ENCODE assay signal across 12 mouse cellular contexts in the genomic region with DNA sequence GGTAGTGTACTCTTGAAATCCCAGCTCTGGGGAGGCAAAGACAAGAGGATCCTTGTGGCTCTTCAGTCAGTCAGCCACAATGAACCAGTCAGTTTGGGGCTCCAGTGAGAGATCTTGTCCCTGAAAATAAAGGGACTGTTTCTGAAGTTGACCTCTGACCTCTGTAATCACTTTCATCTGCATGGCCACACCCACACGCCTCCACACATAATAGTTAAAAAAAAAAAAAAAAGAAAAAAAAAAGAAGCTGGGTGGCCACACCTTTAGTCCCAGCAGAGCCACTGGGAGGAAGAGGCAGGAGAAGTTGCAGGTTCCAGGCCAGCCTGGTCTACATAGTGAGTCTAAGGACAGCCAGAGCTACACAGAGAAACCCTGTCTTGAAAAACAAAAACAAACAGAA.
DNase-seq lines count a peak whose midpoint lies in the region; ATAC-seq and TF ChIP-seq lines count a peak whose summit lies in the region.
"Had no signal": no experiment of that assay in that cellular context is flagged by ENCODE, and none has a peak within 500 bp of the region (broad histone marks: within the 10 kb centered on the region; RNA-seq: fewer than 3 reads in every experiment).

No protein-coding gene starts in this region.

- no peak overlapping the region for H3K4me2 ChIP-seq in hindbrain, embryonic 11.5 days (replicated peaks; ENCODE audit: low read depth, low read length)
- H3K4me2 ChIP-seq in hindbrain, embryonic 16.5 days (ENCODE audit: low read length) = no peak overlapping the region
- H3K4me2 ChIP-seq in midbrain, embryonic 12.5 days (replicated peaks) = no peak overlapping the region
- no peak overlapping the region for H3K4me2 ChIP-seq in midbrain, embryonic 16.5 days (ENCODE audit: low read length)
- no peak overlapping the region for H3K4me2 ChIP-seq in limb, embryonic 13.5 days (replicated peaks)
- H3K4me2 ChIP-seq in stomach, postnatal 0 days (replicated peaks; ENCODE audit: low read depth) = no peak overlapping the region
- H3K4me2 ChIP-seq: liver, embryonic 13.5 days had no signal

- no peak overlapping the region for H3K4me3 ChIP-seq in hindbrain, embryonic 11.5 days (ENCODE audit: low read depth, low read length)
- H3K4me3 ChIP-seq in hindbrain, embryonic 16.5 days (ENCODE audit: low read length) = no peak overlapping the region
- no peak overlapping the region for H3K4me3 ChIP-seq in midbrain, embryonic 12.5 days
- no peak overlapping the region for H3K4me3 ChIP-seq in midbrain, embryonic 16.5 days (ENCODE audit: low read depth, low read length)
- no peak overlapping the region for H3K4me3 ChIP-seq in limb, embryonic 13.5 days
- H3K4me3 ChIP-seq in stomach, postnatal 0 days (ENCODE audit: low read depth, low read length) = no peak overlapping the region
- H3K4me3 ChIP-seq: liver, embryonic 13.5 days had no signal

- DNase-seq in hindbrain, embryonic 11.5 days (ENCODE audit: low spot score) = no peak
- DNase-seq in stomach, postnatal 0 days (ENCODE audit: low spot score) = no peak
- DNase-seq in thymus, postnatal 25 days = no peak
- DNase-seq in right cerebral cortex, adult 2 months (ENCODE audit: low spot score in 2 of 2) = no peak
- DNase-seq: adrenal gland, postnatal 10 days; heart, adult 11 months; kidney, adult 11 months; liver, embryonic 13.5 days had no signal

- H3K4me1 ChIP-seq in hindbrain, embryonic 11.5 days (replicated peaks; ENCODE audit: control insufficient read depth, insufficient read depth, low read length) = peaks cover 7% of the 10 kb centered on the region
- H3K4me1 ChIP-seq in hindbrain, embryonic 16.5 days (ENCODE audit: control insufficient read depth, insufficient read depth, low read depth, low read length) = peaks cover 9% of the 10 kb centered on the region
- peaks cover 32% of the 10 kb centered on the region for H3K4me1 ChIP-seq in midbrain, embryonic 12.5 days
- peaks cover 3% of the 10 kb centered on the region; the same call in 1 of the 2 replicates for H3K4me1 ChIP-seq in midbrain, embryonic 16.5 days (ENCODE audit: control insufficient read depth, insufficient read depth, low read length)
- H3K4me1 ChIP-seq in limb, embryonic 13.5 days = peaks cover 40% of the 10 kb centered on the region
- H3K4me1 ChIP-seq in stomach, postnatal 0 days (replicated peaks; ENCODE audit: control insufficient read depth, insufficient read depth) = peaks cover 18% of the 10 kb centered on the region

- no peak for TF ChIP-seq CTCF in stomach, postnatal 0 days (IDR thresholded peaks at IDR 0.05; ENCODE audit: low read depth)

- H3K27me3 ChIP-seq in hindbrain, embryonic 11.5 days (ENCODE audit: control insufficient read depth, insufficient read depth, low read length) = no peaks in the 10 kb centered on the region
- no peaks in the 10 kb centered on the region for H3K27me3 ChIP-seq in hindbrain, embryonic 16.5 days (replicated peaks; ENCODE audit: control insufficient read depth, insufficient read depth, low read length)
- no peaks in the 10 kb centered on the region for H3K27me3 ChIP-seq in midbrain, embryonic 12.5 days
- no peaks in the 10 kb centered on the region for H3K27me3 ChIP-seq in midbrain, embryonic 16.5 days (ENCODE audit: control insufficient read depth, insufficient read depth, low read depth, low read length)
- no peaks in the 10 kb centered on the region for H3K27me3 ChIP-seq in limb, embryonic 13.5 days
- H3K27me3 ChIP-seq in stomach, postnatal 0 days (ENCODE audit: control insufficient read depth, insufficient read depth, low read length) = no peaks in the 10 kb centered on the region
- H3K27me3 ChIP-seq: liver, embryonic 13.5 days had no signal

- H3K9me3 ChIP-seq in hindbrain, embryonic 11.5 days (ENCODE audit: control insufficient read depth, low read length) = no peaks in the 10 kb centered on the region
- H3K9me3 ChIP-seq in hindbrain, embryonic 16.5 days (ENCODE audit: control insufficient read depth, low read length) = no peaks in the 10 kb centered on the region
- H3K9me3 ChIP-seq in midbrain, embryonic 12.5 days = no peaks in the 10 kb centered on the region
- no peaks in the 10 kb centered on the region for H3K9me3 ChIP-seq in midbrain, embryonic 16.5 days (replicated peaks; ENCODE audit: control insufficient read depth, low read length, poor library complexity, severe bottlenecking)
- no peaks in the 10 kb centered on the region for H3K9me3 ChIP-seq in limb, embryonic 13.5 days
- H3K9me3 ChIP-seq in stomach, postnatal 0 days (ENCODE audit: control insufficient read depth, low read length) = no peaks in the 10 kb centered on the region
- H3K9me3 ChIP-seq: liver, embryonic 13.5 days had no signal

- no peaks in the 10 kb centered on the region for H3K36me3 ChIP-seq in hindbrain, embryonic 11.5 days (ENCODE audit: control insufficient read depth, insufficient read depth, low read length)
- H3K36me3 ChIP-seq in hindbrain, embryonic 16.5 days (ENCODE audit: control insufficient read depth, insufficient read depth, low read length) = no peaks in the 10 kb centered on the region
- no peaks in the 10 kb centered on the region for H3K36me3 ChIP-seq in midbrain, embryonic 12.5 days
- no peaks in the 10 kb centered on the region for H3K36me3 ChIP-seq in midbrain, embryonic 16.5 days (ENCODE audit: control insufficient read depth, insufficient read depth, low read length)
- no peaks in the 10 kb centered on the region for H3K36me3 ChIP-seq in limb, embryonic 13.5 days
- H3K36me3 ChIP-seq in stomach, postnatal 0 days (ENCODE audit: control insufficient read depth, insufficient read depth, low read length) = no peaks in the 10 kb centered on the region
- H3K36me3 ChIP-seq: liver, embryonic 13.5 days had no signal

- no peak for ATAC-seq in hindbrain, embryonic 11.5 days (ENCODE audit: low FRiP score)
- no peak for ATAC-seq in hindbrain, embryonic 16.5 days
- no peak for ATAC-seq in midbrain, embryonic 12.5 days (ENCODE audit: low FRiP score, low read depth)
- ATAC-seq in midbrain, embryonic 16.5 days = no peak
- no peak for ATAC-seq in limb, embryonic 13.5 days (ENCODE audit: low FRiP score, low read depth)
- no peak for ATAC-seq in stomach, postnatal 0 days (ENCODE audit: low FRiP score, low TSS enrichment)

- 32% methylated on average over 1 of the region's 1 CpGs for whole genome bisulfite sequencing in hindbrain, embryonic 11.5 days
- 47% methylated on average over 1 of the region's 1 CpGs for whole genome bisulfite sequencing in hindbrain, embryonic 16.5 days
- WGBS in midbrain, embryonic 12.5 days = 35% methylated on average over 1 of the region's 1 CpGs
- 55% methylated on average over 1 of the region's 1 CpGs for WGBS in midbrain, embryonic 16.5 days
- 62% methylated on average over 1 of the region's 1 CpGs for WGBS in limb, embryonic 13.5 days
- 46% methylated on average over 1 of the region's 1 CpGs for WGBS in stomach, postnatal 0 days

- H3K27ac ChIP-seq in hindbrain, embryonic 11.5 days (ENCODE audit: low read depth, low read length) = peak overlapping the region; percentile 81; the same call in 1 of the 2 replicates
- no peak overlapping the region for H3K27ac ChIP-seq in hindbrain, embryonic 16.5 days (ENCODE audit: low read depth, low read length)
- H3K27ac ChIP-seq in midbrain, embryonic 12.5 days (replicated peaks) = peak overlapping the region; percentile 84
- no peak overlapping the region for H3K27ac ChIP-seq in midbrain, embryonic 16.5 days (ENCODE audit: low read length)
- peak overlapping the region; percentile 81; the same call in 1 of the 2 replicates for H3K27ac ChIP-seq in limb, embryonic 13.5 days
- peak overlapping the region; percentile 95 for H3K27ac ChIP-seq in stomach, postnatal 0 days (replicated peaks)

- H3K9ac ChIP-seq in hindbrain, embryonic 11.5 days (ENCODE audit: low read depth, low read length) = no peak overlapping the region
- H3K9ac ChIP-seq in hindbrain, embryonic 16.5 days (ENCODE audit: low read depth, low read length) = no peak overlapping the region
- H3K9ac ChIP-seq in midbrain, embryonic 12.5 days (replicated peaks) = no peak overlapping the region
- H3K9ac ChIP-seq in midbrain, embryonic 16.5 days (ENCODE audit: low read depth, low read length) = no peak overlapping the region
- H3K9ac ChIP-seq in limb, embryonic 13.5 days = no peak overlapping the region
- H3K9ac ChIP-seq in stomach, postnatal 0 days (ENCODE audit: low read length) = no peak overlapping the region
- H3K9ac ChIP-seq: liver, embryonic 13.5 days had no signal

- no peak for TF ChIP-seq EP300 in stomach, postnatal 0 days (optimal IDR thresholded peaks at IDR 0.05)

Comparison
In these comparisons a context has a peak if more than half of its experiments do, and no peak if none do; other contexts are left out.
1. H3K27ac ChIP-seq: peak in hindbrain, embryonic 11.5 days (single experiment), midbrain, embryonic 12.5 days (single experiment), limb, embryonic 13.5 days (single experiment) and stomach, postnatal 0 days (single experiment); none in hindbrain, embryonic 16.5 days (single experiment) and midbrain, embryonic 16.5 days (single experiment).